Mouse (Mus musculus): Measurements from ENCODE around the gene Gm3173. TPM values are rescaled to one million over a fixed set of nuclear protein-coding genes. Genes with fewer than 3 reads are reported as not detected.

The Gm3173 gene
- not detected for polyA plus RNA-seq (2015; fragmentation: Illumina TruSeq; extraction: RNeasy Lipid Tissue Mini Kit (QIAGEN cat#74804); ENCODE audit: low read depth, low replicate concordance)

GRCm38 (mm10) chr14:4430692-4431091 is at the start of gene Gm3173:
Gm3173 (plus strand) TSS chr14:4430992.

GRCm38 (mm10) chr14:4397226-4397625 is 33.6 kb upstream of the Gm3173 start, which contains the start of gene Gm3159:
Gm3159 (plus strand) TSS chr14:4397526.

GRCm38 (mm10) chr14:4414965-4415835 is 15.6 kb upstream of the Gm3173 start, which contains the start of gene Gm3164:
Gm3164 (plus strand) TSS chr14:4415448.

GRCm38 (mm10) chr14:4481445-4481844 is 50.7 kb downstream of the Gm3173 start, which contains the start of gene Gm3182:
Gm3182 (plus strand) TSS chr14:4481745.

GRCm38 (mm10) chr14:4555105-4555504 is 124.3 kb downstream of the Gm3173 start, which contains the start of gene Gm3047:
Gm3047 (plus strand) TSS chr14:4555405.

Other genes starting within 250 kb of the Gm3173 start
- gene Gm2974, start 248.4 kb upstream of the Gm3173 start, polyA plus RNA-seq (2015; fragmentation: Illumina TruSeq; extraction: RNeasy Lipid Tissue Mini Kit (QIAGEN cat#74804); ENCODE audit: low read depth, low replicate concordance) = 1.7 TPM
- not detected for gene Gm3138, start 181.4 kb upstream of the Gm3173 start, polyA plus RNA-seq (2015; fragmentation: Illumina TruSeq; extraction: RNeasy Lipid Tissue Mini Kit (QIAGEN cat#74804); ENCODE audit: low read depth, low replicate concordance)
- not detected for gene Gm3149, start 113.7 kb upstream of the Gm3173 start, polyA plus RNA-seq (2015; fragmentation: Illumina TruSeq; extraction: RNeasy Lipid Tissue Mini Kit (QIAGEN cat#74804); ENCODE audit: low read depth, low replicate concordance)
- 1.2 TPM for gene 2610042L04Rik, start 96.2 kb upstream of the Gm3173 start, polyA plus RNA-seq (2015; fragmentation: Illumina TruSeq; extraction: RNeasy Lipid Tissue Mini Kit (QIAGEN cat#74804); ENCODE audit: low read depth, low replicate concordance)
- not detected for gene Gm3159, start 33.5 kb upstream of the Gm3173 start, polyA plus RNA-seq (2015; fragmentation: Illumina TruSeq; extraction: RNeasy Lipid Tissue Mini Kit (QIAGEN cat#74804); ENCODE audit: low read depth, low replicate concordance)
- 0.46 TPM for gene Gm3164, start 15.5 kb upstream of the Gm3173 start, polyA plus RNA-seq (2015; fragmentation: Illumina TruSeq; extraction: RNeasy Lipid Tissue Mini Kit (QIAGEN cat#74804); ENCODE audit: low read depth, low replicate concordance)
- not detected for gene Gm3182, start 50.8 kb downstream of the Gm3173 start, polyA plus RNA-seq (2015; fragmentation: Illumina TruSeq; extraction: RNeasy Lipid Tissue Mini Kit (QIAGEN cat#74804); ENCODE audit: low read depth, low replicate concordance)
- gene Gm3047, start 124.4 kb downstream of the Gm3173 start, polyA plus RNA-seq (2015; fragmentation: Illumina TruSeq; extraction: RNeasy Lipid Tissue Mini Kit (QIAGEN cat#74804); ENCODE audit: low read depth, low replicate concordance) = not detected
- gene Gm8159, start 201.4 kb downstream of the Gm3173 start, polyA plus RNA-seq (2015; fragmentation: Illumina TruSeq; extraction: RNeasy Lipid Tissue Mini Kit (QIAGEN cat#74804); ENCODE audit: low read depth, low replicate concordance) = not detected
- gene Gm3239, start 233.2 kb downstream of the Gm3173 start, polyA plus RNA-seq (2015; fragmentation: Illumina TruSeq; extraction: RNeasy Lipid Tissue Mini Kit (QIAGEN cat#74804); ENCODE audit: low read depth, low replicate concordance) = 0.57 TPM